Mouse (Mus musculus) lung, adult 2 months (tissue): ENCODE data around the gene Ccnt2. TPM values are rescaled to one million over a fixed set of nuclear protein-coding genes. Genes with fewer than 3 reads are reported as not detected.

Experiments
- DNase-seq: peaks from one replicate; pipeline ENCODE4 v3.0.0; 2022
- H3K4me1 ChIP-seq: fragments of 200-500 bp; 2 replicates; pipeline ENCODE4 v1.6.1; 2011; ENCODE audit warnings: low read length; ENCODE audit not compliant: control insufficient read depth, insufficient read depth
- H3K4me3 ChIP-seq: fragments of 200-500 bp; replicated peaks from 2 replicates; pipeline ENCODE3; 2011; ENCODE audit warnings: low read depth, mild to moderate bottlenecking, control low read depth, low read length; ENCODE audit errors: extremely low read depth
- CTCF ChIP-seq: fragments of 200-500 bp; IDR thresholded peaks from 2 replicates; pipeline ENCODE4 v1.5.1; 2011; ENCODE audit warnings: mild to moderate bottlenecking, low read length, control low read depth; ENCODE audit not compliant: insufficient read depth
- POLR2A ChIP-seq: fragments of 200-500 bp; IDR thresholded peaks from 2 replicates; pipeline ENCODE4 v1.6.1; 2011; ENCODE audit warnings: low read depth, mild to moderate bottlenecking, control low read depth, low read length, borderline replicate concordance; ENCODE audit errors: extremely low read depth
- WGBS: fragments of 180-500 bp; shearing (Covaris S2); methylation state at CpG from one replicate; pipeline ENCODE4 v1.1.7; 2018; 5-methylcytosine and 5-hydroxymethylcytosine counted together
- polyA plus RNA-seq: library from polyadenylated mRNA; depleted of rRNA; stranded (reverse); fragments of >200 nt; gene quantifications from 2 replicates; pipeline ENCODE4 v1.2.3, GENCODE M21; 2012; rRNA removed

The Ccnt2 gene
- polyA plus RNA-seq, 1 experiment = 27.6 TPM

- 72% methylated on average over 13 of the region's 13 CpGs for WGBS
- no peak for TF ChIP-seq CTCF
- TF ChIP-seq POLR2A = no peak
- no peak overlapping the region for H3K4me3 ChIP-seq
- no peaks in the 10 kb centered on the region for H3K4me1 ChIP-seq
- DNase-seq = no peak
Measured at GRCm38 (mm10) chr1:127830215-127830921, 56.4 kb downstream of the Ccnt2 start.

DNA sequence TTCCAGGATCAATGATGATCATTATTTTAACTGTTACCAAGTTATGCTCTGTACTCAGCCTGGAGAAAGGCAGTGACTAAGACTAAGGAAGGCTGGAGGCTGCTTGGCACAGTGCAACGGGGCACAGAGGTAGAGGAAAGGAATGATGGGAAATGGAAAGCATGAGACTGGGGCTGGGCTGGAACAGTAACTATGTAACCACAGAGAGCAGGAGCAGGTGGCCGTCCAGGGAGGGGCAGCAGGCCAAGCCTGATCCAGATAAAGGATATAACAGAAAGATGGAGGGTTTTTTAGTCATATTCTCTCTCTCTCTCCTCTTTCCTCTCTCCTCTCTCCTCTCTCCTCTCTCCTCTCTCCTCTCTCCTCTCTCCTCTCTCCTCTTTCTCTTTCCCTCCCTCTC is 59.8 kb downstream of the Ccnt2 start:
- WGBS = 41% methylated on average over 2 of the region's 2 CpGs
- TF ChIP-seq POLR2A = no peak

DNA sequence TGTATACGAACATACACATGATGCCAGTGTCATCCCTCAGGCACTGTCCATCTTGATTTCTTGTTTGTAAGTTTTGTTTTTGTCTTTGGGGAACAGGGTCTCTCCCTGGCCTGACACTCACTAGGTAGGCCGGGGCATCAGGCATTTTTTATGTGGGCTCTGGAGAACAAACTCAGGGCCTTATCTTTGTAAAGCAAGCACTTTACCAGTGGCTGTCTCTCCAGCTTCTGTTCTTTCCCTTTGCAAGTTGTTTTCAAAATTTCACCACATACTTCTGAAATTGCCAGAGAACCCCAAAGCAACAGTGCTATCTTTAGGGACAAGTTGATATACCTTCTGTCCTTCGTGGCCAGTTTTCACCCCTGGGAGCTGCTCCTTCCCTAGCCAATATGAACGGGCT is 60.2 kb downstream of the Ccnt2 start:
- no peak overlapping the region for H3K4me3 ChIP-seq
- TF ChIP-seq CTCF (no peak), POLR2A (no peak)
- no peak for DNase-seq
- 57% methylated on average over 4 of the region's 4 CpGs for WGBS
- no peaks in the 10 kb centered on the region for H3K4me1 ChIP-seq

More for the DNA sequence above, 59.8 kb downstream of the Ccnt2 start:
- H3K4me3 ChIP-seq = no peak overlapping the region
- no peak for DNase-seq
- no peaks in the 10 kb centered on the region for H3K4me1 ChIP-seq

DNA sequence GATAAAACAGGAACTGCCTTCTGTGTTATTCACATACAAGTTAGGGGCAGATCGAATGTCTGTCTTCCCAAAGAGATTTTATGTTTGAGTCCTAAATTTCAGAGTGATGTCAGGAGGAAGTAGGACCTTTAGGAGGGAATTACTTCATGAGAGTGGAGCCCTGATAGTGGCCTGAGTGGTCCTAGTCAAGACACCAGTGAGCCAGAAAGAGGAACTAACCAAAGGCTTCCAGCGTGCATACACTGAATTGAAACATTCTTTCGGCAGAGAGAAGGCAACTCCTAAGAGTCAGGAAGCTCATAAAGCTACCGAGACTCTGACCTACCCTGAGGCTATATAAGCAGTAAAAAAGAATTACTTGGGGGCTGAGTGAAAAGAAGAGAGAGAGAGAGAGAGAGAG is 62.7 kb downstream of the Ccnt2 start:
- Histone ChIP-seq H3K4me3 (no peak overlapping the region), H3K4me1 (no peaks in the 10 kb centered on the region)
- 68% methylated on average over 4 of the region's 4 CpGs for WGBS
- no peak for TF ChIP-seq POLR2A
- no peak for TF ChIP-seq CTCF
- DNase-seq = no peak

GRCm38 (mm10) chr1:127838602-127839001 is 64.6 kb downstream of the Ccnt2 start:
- DNase-seq = no peak
- TF ChIP-seq POLR2A = no peak
- no peak for TF ChIP-seq CTCF
- Histone ChIP-seq H3K4me3 (no peak overlapping the region), H3K4me1 (no peaks in the 10 kb centered on the region)
- WGBS = 59% methylated on average over 1 of the region's 1 CpGs

GRCm38 (mm10) chr1:127845472-127845871 is 71.5 kb downstream of the Ccnt2 start:
- WGBS = 76% methylated on average over 5 of the region's 5 CpGs
- no peak for TF ChIP-seq CTCF
- DNase-seq = no peak
- H3K4me3 ChIP-seq = no peak overlapping the region
- no peaks in the 10 kb centered on the region for H3K4me1 ChIP-seq

- WGBS = 38% methylated on average over 7 of the region's 7 CpGs
- no peak overlapping the region for H3K4me3 ChIP-seq
- no peaks in the 10 kb centered on the region for H3K4me1 ChIP-seq
- no peak for DNase-seq
- TF ChIP-seq POLR2A (no peak), CTCF (no peak)
Measured at GRCm38 (mm10) chr1:127850075-127850610, 76.2 kb downstream of the Ccnt2 start.

DNA sequence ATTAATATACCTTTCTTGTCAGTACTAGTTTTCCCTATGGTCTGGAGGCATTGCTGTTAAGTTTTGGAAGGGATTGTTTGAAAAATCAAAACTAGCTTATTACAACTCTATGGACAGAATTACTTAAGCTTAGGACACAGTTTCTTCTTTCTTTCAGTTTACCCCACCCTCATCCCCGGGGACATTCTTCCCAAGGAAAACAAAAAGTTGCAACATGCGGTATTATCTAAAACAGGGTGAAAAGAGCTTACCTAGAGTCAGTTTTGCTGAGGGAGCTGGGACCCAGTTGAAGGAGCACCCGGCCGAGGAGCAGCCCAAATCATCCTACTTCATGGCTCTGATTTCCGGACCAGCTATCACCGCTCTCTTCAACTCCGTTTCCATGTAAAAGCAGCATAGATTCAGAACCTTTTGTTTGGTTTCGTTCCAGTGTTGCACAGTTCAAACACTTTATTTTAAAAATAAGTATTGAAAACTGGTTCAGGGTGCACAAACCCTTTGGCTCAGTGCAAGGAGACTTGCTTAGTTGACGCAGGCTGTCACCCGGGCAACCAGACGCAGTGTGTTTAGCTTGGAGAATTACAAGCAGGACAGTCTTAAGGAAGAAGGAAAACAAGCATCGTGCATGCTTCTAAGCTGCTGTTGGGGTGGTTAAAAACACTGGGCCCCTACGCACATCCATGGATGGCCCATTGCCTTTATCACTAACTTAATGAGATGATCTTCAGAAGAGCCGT is 80.7 kb downstream of the Ccnt2 start, which contains the start of gene Map3k19:
Map3k19 (minus strand) TSS at position 546 of the 737 bp plus-strand sequence.
- no peak within 1 kb of the TSS for H3K4me3 ChIP-seq
- 63% methylated on average over 14 of the region's 14 CpGs for WGBS
- no peak for TF ChIP-seq CTCF
- TF ChIP-seq POLR2A = no peak
- H3K4me1 ChIP-seq = no peaks in the 10 kb centered on the region
- peak; percentile 9 for DNase-seq

Other genes with a start within 250 kb of the Ccnt2 start
- 25.3 and 35.9 TPM in 2 replicates for gene Tmem163, start 94.6 kb upstream of the Ccnt2 start, polyA plus RNA-seq
- 0.05 TPM in 1 of 2 replicates, not detected in the other for gene Acmsd, start 44.8 kb upstream of the Ccnt2 start, polyA plus RNA-seq
- 1.7 and 2.7 TPM in 2 replicates for gene Map3k19, start 80.9 kb downstream of the Ccnt2 start, polyA plus RNA-seq
- 20.4 and 22.2 TPM in 2 replicates for gene Rab3gap1, start 94.6 kb downstream of the Ccnt2 start, polyA plus RNA-seq